9 mouse cellular contexts compared by ENCODE assay signal in genomic region chr5:106381919-106382318, GRCm38 (mm10).
DNase-seq lines count a peak whose midpoint lies in the region.
"Had no signal": no experiment of that assay in that cellular context is flagged by ENCODE, and none has a peak within 500 bp of the region (broad histone marks: within the 10 kb centered on the region; RNA-seq: fewer than 3 reads in every experiment).

No protein-coding gene starts in this region.

- intact Hi-C loops in left cerebral cortex, postnatal 4 days (cut with DNase I), result no loop called here
- intact Hi-C loops in left cerebral cortex, postnatal 36 days (cut with DNase I), result no loop called here

- peak; percentile 9 to 56 for DNase-seq in adrenal gland, adult (ENCODE audit: inconsistent age in 2 of 2, low spot score in 1 of 2)
- DNase-seq in adrenal gland, postnatal 4 days (ENCODE audit: low spot score in 2 of 2), result no peak
- peak; percentile 38 for DNase-seq in left cerebral cortex, postnatal 4 days
- DNase-seq in left cerebral cortex, postnatal 36 days (ENCODE audit: low spot score in 2 of 2), result no peak
- DNase-seq in ES-CJ7 (ENCODE audit: low read depth, low spot score), result peak; percentile 33
- peak; percentile 73 for DNase-seq in cerebellum, adult 9-10 months
- DNase-seq in urinary bladder, adult 2 months (ENCODE audit: low spot score), result no peak
- no peak for DNase-seq in ovary, adult 18-20 months (ENCODE audit: low spot score)
- DNase-seq: heart, postnatal 10 days had no signal

Comparison
In these comparisons a context has a peak if more than half of its experiments do, and no peak if none do; other contexts are left out.
1. DNase-seq: peak in adrenal gland, adult (2 of 2), left cerebral cortex, postnatal 4 days (single experiment), ES-CJ7 (single experiment) and cerebellum, adult 9-10 months (single experiment); none in adrenal gland, postnatal 4 days (0 of 2), left cerebral cortex, postnatal 36 days (0 of 2), urinary bladder, adult 2 months (single experiment) and ovary, adult 18-20 months (single experiment).